Mouse (Mus musculus) urinary bladder, postnatal 25 days (tissue): ENCODE data around the gene Glycam1.

Experiments used
- DNase-seq: peaks from one replicate; pipeline ENCODE4 v3.0.0; 2022; ENCODE audit warnings: low spot score

The Glycam1 gene

GRCm38 (mm10) chr15:103519386-103520378, 45.2 kb downstream of the Glycam1 start:
- DNase-seq = no peak

GRCm38 (mm10) chr15:103518600-103519385, 46.1 kb downstream of the Glycam1 start:
- no peak for DNase-seq

GRCm38 (mm10) chr15:103514914-103515313, 50.0 kb downstream of the Glycam1 start:
- DNase-seq = no peak

- peak; percentile 43 for DNase-seq
These were observed 50.8 kb downstream of the Glycam1 start for GRCm38 (mm10) chr15:103514119-103514518.

GRCm38 (mm10) chr15:103513621-103514031, 51.3 kb downstream of the Glycam1 start:
- no peak for DNase-seq
